Mouse (Mus musculus) left cerebral cortex, postnatal 14 days (tissue): ENCODE measurements around the gene Ebf3. TPM values are rescaled to one million over a fixed set of nuclear protein-coding genes. Genes with fewer than 3 reads are reported as not detected.

ENCODE experiments used
- DNase-seq, 2 experiments: peaks; one replicate each; pipeline ENCODE4 v3.0.0; 2021 to 2022; ENCODE audit warnings: low spot score in 2 of 2, mixed read lengths in 1 of 2
- intact Hi-C: fragments of 180-260 bp; cut with DNase I; formaldehyde crosslinking; loops from one replicate; pipeline ENCODE4 v1.15.1; 2025
- total RNA-seq, 2 experiments: library from RNA; stranded (reverse); gene quantifications; 2 replicates each; pipeline ENCODE4 v1.2.3; 2021

Ebf3 gene
- total RNA-seq, 2 experiments from 2014 or later, result 0.68 to 0.70 TPM

DNA sequence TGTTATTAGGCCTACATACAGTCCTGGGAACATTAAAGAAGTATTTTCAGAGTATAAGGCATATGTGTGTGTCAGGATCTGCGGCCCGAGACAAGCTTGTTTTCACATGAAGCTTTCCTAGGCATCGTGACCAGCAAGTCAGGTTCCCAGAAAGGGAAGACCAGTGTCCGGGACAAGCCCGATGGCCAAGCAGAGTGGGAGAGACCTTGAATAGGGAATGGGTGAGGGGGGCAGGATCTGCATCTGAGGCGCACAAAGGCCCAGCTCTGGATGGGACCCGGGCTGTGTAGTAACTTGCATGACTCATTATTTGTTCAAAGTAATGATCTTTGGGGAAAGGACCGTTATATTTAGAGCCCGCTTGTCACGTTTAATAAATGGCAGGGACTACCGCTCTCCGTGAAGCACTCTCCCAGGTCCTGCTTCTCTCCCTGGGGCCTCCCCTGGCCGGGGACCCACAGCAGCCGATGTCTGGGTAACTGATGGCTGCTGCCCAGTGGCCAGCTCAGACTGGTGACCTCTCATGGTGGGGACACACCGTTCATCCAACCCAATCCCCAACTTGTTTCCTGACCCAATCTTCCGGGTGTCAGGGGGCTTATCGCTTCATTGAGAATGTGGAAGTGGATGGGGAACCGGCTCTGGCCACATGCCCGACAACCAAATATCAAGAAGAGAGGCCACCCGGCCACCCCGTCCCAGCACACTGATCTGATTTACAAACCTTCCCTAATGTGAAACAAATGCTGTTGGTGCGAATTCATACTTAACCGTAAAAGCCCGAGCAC, 16.5 kb downstream of the Ebf3 start:
- intact Hi-C loops, result no loop called here

DNA sequence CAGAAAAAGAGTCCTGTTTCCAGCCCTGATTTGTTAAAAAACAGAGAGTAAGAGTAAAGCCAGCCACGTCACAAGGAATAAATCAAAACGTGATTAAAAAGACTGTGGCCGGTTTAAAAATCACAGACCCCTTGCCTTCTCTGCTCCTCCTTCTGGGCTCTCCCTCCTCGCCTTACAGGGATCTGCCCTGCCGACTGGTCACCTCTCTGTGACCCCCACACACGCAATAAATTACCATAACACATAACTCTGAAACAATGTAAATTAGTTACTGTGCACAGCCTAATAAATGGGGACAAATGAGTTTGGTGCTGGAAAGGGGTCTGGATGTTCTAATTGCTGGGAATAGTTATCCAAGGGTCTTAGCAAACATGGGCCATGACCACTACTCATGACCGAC, 17.1 kb downstream of the Ebf3 start:
- DNase-seq, result no peak
- intact Hi-C loops, result no loop called here

More for the DNA sequence above, 16.5 kb downstream of the Ebf3 start:
- DNase-seq, result no peak

DNA sequence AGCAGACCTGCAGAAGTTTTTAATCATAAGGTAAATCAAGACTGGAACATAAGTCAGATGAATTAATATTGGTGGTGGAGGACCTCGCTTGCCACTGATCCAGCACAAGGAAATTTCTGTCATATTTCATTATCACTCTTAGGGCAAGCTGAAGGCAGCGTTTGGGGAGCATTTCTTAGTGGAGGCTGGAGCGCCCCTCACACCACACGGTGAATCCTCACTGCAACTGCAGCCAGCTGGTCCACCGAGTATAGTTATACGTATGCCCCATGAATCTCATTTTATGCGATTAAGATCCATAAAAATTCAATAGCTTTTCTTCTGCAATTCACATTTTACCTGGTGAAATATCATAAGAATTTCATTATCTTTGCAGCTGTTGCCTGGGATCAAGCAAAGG, 18.6 kb downstream of the Ebf3 start:
- DNase-seq, result no peak
- intact Hi-C loops, result no loop called here

DNA sequence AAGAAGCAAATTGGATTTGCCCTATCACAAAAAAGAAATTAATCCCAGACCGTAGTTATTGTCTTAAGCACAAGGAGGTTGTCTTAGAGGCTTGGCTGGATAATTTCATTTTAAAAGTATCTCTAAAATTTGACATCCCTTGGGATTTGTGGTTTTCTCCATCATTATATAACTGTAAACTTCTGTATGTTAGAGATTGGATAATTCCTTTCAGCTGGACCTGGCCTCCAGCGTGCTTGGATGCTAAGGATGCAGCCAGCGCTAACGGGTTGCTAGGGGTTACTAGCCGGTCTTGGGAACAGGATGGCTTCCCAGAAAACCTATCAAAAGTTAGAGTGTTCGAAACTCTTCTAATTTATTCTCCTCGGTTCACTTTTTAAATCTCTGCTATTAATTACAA, 19.8 kb downstream of the Ebf3 start:
- intact Hi-C loops, result no loop called here
- DNase-seq, result no peak

DNA sequence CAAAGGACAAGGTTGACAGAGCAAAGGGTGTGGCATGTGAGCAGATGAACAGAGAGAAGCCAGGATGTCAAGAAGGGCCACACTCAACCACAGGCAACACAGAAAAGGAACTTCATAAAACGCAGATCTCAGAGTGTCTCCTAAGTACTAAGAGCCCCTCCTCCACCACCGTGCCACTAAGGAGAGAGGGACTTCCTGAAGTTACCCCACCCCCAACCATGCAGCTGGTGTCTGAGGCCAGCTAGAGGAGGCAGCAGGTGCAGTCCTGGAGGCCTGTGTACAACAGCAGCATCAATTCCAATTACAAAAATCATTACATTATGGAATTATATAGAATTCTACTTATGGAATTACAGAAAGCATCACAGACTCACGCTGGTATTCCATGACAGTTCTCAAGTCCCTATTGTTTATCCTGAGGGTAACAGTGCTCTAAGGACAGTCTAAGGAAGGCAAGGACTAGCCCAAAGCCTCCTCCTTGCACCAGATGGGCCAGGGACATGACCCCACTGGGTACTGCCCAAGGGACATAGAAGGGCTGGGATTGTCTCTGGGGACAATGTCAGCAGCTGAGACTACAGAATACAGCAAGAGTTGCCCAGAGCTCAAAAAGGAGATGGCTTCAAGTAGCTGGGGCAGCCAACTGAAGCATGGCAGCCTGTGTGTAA, 24.8 kb downstream of the Ebf3 start:
- intact Hi-C loops, result no loop called here
- DNase-seq, result no peak

DNA sequence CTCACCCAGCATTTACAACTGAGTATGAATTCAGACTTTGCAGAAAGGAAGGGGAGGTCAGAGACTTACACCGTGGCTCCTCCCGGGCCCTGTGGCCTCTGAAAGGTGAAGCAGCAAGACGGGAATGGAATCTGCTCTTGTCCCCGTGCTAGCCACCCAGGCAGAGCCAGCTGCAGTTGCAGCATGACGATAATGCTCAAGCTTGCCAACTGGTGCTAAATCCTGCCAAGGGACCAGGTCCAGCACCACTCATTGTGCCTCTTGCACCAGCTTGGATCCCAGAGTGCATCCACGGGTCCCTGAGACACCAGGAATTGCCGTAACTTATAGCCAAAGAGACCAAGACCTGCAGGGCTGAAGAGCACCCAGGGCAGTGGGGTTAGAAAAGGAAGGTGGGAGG, 36.1 kb downstream of the Ebf3 start:
- no peak for DNase-seq
- intact Hi-C loops, result no loop called here

DNA sequence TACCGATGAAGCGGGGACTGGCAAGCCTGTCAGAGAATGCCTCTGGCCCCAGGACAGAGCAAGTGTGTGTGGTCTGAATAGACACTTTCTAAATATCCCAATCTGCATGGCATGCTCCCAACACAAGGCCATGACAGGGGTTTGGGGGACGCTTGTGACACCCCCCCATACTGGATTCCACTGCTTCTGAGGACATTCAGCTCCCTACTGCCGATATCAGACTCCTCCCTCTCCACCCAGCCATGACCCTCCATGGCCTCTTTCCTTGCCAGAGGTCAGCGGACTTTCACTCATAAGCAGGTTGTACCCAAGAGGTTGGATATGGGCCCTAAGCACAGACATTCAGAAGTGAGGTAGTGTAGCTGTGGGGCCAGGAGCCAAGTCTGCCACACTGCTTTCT, 36.5 kb downstream of the Ebf3 start:
- no peak for DNase-seq
- intact Hi-C loops, result no loop called here

DNA sequence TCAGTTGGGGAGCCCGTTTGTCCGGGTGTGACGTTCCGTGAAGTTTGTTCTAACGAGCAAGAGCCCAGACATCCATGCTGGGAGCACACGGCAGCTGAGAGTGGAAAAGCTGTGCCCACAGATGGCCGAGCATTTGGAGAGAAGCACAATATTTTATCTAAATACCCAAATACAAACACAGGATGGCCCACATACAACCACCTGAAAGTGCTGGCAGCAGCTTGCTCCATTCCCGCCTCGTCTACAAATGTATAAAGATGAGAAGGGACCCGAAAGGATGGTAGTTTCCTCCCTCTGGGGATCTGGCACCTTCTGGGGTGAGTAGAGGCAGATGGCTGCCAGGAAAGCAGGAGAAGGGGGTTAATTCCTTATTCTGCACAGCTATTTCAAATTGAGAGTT, 42.0 kb downstream of the Ebf3 start:
- intact Hi-C loops, result no loop called here
- no peak for DNase-seq

DNA sequence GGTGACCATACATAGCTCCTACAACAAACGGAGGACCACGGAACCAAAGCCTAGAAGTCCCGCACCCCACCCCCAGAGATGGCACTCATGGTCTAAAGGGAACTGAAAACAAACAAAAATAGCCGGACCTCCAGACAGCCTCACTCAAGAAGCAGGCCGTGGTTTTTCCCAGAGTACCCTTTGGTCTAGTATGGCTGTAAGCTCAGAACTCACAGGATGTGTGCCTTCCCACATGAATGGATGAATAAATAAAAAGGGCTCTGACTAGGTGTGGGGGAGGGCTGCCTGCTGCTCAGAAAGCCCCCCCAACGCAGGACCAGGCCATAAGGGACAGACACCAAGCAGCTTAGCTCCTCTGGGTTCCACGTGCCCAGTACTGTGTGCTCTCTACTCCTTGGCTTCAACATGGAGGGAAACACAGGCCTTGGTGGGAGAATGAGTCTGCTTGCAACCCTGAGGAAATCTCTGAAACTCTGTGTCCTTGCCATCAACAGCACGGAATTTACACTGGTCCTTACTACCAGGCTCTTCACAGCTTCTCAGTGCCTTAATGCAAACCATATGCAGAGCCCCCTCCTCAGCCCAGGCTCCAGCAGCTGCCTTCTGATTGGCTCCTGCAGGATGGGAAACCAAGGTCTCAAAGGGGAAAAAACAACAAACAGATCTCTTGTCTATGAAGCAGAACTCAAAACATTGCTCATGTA, 45.6 kb downstream of the Ebf3 start:
- intact Hi-C loops, result no loop called here
- no peak for DNase-seq

DNA sequence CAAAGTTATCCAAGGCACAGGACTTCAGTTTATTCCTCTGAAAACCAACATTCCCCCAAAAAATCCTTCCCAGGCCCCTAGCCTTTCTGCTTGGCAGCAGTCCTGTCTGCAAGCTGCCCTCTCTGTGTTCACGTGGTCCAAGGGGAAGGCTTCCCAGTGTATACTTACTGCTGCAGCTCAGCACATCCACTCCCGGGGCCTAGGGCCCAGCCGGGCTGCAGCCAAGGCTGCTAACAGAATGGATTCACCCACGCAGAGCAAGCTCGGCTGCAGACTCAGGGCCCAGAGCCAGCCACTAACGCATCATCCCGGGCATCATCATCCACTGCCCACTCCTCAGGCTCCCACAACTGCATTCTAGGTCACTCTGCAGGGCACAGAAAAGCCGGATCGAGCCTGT, 46.8 kb downstream of the Ebf3 start:
- no peak for DNase-seq
- intact Hi-C loops, result no loop called here

DNA sequence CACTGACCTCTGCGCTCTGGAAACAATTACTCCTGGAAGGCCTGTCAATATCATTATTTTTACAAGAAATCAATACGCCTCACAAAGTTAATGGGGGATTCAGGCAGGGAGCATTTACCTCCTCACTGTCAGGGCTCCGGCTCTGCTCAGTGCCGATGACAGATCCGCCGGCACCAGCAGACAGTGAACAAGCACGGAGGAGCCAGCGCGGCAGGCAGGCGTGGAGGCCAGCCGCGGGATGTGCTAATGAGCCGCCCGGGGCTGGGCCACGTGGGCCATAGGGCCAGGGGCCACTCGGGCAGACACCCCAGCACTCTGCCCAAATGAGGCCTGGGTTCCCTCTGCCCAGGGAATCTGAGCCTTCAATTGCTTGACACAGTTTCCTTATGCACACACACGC, 47.7 kb downstream of the Ebf3 start:
- no peak for DNase-seq
- intact Hi-C loops, result no loop called here

DNA sequence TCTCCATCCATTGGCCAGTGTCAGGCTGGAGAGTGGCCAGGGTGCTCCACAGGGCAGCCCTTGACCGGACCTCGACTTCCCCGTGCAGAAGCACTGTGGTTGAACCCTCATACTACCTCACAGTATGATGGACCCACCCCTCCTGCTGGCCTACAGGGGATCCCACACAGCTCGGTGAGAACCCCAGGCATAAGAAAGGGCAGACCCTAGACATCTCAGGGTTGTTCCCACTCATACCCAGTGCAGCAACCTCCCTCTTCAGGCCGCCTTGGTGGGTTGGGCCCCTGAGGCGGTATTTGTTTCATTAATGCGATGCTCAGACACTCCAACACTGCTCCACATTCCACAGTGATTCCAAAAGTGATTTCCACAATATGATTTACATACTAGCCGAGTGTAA, 51.9 kb downstream of the Ebf3 start:
- intact Hi-C loops, result no loop called here

DNA sequence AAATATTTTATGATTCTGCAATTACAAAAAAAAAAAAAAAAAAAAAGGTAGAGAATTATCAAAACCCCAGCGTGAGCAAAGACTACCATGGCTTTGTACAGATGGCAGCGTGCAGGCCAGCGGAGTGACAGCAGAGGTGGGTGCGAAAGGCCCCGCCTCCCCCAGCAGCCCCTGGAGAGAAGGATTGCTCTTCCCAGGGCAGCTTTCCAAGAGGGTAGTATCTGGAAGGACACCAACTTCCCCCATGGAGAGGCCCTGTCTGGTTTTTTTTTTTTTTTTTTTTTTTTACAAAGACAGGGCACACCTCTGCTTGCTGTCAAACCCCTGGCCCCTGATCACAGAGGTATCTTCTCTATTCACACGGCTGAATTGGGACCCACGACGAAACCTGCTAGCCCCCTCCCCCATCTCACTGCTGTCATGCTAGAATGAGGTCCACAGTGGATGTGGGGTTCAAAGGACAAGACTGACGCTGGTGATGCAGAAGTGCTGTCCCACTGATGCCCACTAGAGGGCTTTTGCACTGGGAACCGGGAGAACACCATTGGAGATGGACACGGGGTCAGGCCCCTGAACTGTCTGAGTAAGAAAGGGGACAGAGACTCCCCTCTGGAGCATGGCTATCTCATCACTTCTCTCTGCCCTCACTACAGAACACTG, 67.9 kb downstream of the Ebf3 start:
- intact Hi-C loops, result no loop called here
- DNase-seq, result peak; percentile 9 to 21

More for the DNA sequence above, 51.9 kb downstream of the Ebf3 start:
- no peak for DNase-seq

DNA sequence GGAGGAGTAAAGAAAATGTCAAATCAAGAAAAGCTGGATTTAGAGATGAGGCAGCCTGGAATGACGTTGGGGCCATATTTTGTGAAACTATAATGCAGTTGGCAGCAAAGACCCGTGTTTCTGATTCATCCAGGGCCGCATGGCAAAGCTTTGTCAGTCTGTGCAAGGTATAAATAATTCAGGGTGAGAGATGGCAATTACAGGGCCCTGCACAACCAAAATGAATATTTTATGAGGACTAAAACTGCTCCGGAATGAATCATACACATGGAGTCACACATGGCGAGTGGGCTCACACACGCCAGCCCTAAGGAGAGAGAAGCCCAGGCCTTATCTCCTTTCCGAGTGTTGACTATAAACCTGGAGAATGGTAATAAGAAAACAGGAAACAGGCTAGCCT, 69.4 kb downstream of the Ebf3 start:
- DNase-seq, result peak in 1 of 2 experiments; percentile 28

DNA sequence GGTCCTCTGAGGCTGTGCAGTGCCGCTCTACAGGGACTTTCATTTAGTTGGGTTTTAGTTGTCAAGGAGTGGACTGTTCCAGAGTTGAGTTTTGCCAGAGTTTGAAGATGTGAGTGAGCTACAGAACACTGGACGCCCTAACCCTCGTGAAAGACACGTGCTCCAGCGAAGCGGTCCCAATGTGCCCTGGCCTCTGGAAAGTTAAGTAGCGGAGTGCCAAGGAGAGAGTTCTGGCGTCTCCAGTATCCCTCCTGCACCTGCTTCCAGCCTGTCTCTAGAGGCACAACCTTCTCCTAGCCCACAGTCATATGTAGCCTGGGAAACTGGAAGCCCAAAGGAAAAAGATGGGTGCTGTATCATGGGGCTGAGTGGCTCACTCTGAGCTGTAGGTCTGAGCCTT, 73.8 kb downstream of the Ebf3 start:
- intact Hi-C loops, result no loop called here

More for the DNA sequence above, 69.4 kb downstream of the Ebf3 start:
- intact Hi-C loops, result no loop called here

DNA sequence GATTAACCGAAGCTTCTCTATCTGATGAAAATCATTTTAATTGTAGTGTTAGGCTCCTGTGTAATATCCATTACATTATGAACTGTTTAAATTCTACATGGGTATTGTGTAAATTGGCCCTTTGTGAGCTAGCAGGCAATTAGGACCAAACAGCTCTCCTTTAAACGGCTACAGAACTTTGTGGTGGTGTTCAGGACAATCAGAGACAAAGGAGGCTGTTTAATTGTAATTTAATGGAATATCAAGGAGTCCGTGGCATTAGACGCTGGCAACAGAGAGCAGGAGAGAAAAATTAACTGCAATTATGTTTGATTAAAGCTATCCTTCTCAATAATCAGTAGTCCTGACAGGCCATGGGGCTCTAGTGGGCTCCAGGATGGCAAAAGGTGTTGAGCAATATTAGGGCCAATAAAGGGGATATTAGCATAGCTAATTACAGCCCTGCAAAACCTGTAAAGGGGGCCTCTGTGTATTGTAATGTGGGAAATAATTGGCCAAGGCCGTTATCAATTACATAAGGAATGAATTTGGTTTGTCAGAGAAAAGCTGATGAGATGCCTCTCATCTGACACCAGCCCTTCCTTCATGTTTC, 74.6 kb downstream of the Ebf3 start:
- no peak for DNase-seq
- intact Hi-C loops, result no loop called here

More for the DNA sequence above, 73.8 kb downstream of the Ebf3 start:
- no peak for DNase-seq

DNA sequence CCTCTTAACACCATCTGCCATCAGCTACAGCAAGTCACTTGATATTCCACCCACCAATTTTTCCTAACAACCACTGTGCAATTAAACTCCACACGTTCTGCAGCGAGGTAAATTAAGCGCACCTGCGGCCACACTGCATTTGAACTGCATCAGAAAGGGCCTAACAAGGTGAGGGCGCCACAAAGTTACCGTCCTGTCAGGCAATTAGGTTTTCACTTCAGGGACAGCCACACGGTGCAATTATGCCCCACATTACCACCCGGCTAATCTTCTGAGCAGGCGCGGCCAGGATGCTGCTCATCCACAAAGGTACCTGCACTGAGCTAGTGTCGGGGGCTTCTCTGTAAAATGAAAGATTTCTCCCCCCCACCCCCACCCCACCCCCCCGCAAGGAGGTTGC, 76.8 kb downstream of the Ebf3 start:
- intact Hi-C loops, result no loop called here
- DNase-seq, result no peak

DNA sequence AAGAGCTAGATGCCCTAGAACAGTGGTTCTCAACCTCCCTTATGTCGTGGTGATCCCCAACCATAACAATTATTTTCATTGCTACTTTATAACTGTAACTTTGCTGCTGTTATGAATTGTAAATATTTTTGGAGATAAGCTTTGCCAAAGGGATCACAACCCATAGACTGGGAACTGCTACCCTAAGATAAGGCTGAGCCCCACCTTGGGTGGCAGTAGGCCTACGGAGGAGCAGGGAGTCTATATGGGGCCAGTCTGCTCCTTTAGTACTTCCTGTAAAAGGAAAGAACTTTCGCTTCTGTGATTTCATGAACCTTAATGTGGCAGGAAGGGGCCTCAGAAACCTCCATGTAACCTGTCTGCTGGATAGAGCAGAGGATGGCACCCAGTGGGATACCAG, 90.4 kb downstream of the Ebf3 start:
- intact Hi-C loops, result no loop called here
- no peak for DNase-seq

DNA sequence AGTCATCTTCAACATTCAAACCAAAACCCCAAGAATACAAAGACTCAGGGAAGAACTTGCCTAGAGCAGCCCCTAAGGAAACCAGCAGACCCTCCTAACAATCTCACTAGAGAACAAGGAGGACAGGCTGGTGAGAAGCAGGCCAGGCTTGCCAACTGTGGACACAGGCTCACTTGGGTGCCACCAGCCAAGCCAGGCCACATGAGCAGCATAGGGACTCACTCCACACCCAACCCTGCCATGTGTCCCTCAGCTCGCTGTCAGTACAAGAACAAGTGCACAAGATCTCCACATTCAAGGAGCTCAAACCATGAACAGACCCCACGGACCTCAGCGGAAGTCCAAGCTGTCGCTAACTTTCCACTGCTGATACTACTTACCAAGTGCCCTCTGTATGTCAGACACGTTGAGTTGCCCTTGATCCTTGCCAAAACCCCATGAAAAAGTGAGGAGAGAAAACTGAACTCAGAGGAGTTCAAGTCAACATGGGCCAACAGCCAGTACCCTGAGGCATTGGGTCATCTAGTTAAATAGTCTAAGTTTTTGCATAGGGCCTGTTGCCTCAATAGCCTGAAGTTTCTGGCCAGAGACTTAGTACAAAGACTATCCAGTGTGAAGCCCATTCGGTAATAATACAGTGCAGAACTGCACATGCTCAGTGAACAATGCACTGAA, 91.3 kb downstream of the Ebf3 start:
- no peak for DNase-seq
- intact Hi-C loops, result no loop called here
